Mouse (Mus musculus) stomach, postnatal 0 days (tissue): ENCODE data around the gene Cdh23.

Experiments
- CTCF ChIP-seq: IDR thresholded peaks from 2 replicates; pipeline ENCODE4 v1.5.1; 2016; ENCODE audit warnings: antibody characterized with exemption, low read depth, mild to moderate bottlenecking, moderate library complexity
- EP300 ChIP-seq: optimal IDR thresholded peaks from 2 replicates; pipeline ENCODE3; 2016; ENCODE audit warnings: antibody characterized with exemption

DNA sequence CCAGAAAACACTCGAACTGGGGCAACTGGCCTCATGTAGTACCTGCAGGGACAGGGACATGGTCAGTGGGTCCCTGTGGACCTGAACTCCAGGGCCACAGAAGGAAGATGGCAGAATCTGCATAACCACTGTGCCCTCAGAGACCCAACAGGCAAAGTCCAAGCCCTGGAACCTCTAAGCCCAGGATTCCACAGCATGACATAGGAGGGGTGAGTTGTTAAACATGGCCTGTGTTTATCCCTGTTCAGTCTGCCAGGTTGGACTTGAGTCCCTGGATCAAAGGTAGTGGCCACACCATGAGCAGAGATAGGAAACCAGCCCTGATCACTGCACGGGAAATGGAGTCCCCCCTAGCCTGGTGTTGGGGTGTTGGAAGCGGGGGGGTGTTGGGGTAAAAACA is 20.2 kb upstream of the Cdh23 start:
- no peak for TF ChIP-seq CTCF
- no peak for TF ChIP-seq EP300
